Mouse (Mus musculus): Measurements from ENCODE around the gene Pacsin1.
"Not testable (repeated sequence)": the region's sequence is repeated elsewhere in the genome, so short reads cannot be mapped to it uniquely, and the experiment has no call there.

Gene Pacsin1

DNA sequence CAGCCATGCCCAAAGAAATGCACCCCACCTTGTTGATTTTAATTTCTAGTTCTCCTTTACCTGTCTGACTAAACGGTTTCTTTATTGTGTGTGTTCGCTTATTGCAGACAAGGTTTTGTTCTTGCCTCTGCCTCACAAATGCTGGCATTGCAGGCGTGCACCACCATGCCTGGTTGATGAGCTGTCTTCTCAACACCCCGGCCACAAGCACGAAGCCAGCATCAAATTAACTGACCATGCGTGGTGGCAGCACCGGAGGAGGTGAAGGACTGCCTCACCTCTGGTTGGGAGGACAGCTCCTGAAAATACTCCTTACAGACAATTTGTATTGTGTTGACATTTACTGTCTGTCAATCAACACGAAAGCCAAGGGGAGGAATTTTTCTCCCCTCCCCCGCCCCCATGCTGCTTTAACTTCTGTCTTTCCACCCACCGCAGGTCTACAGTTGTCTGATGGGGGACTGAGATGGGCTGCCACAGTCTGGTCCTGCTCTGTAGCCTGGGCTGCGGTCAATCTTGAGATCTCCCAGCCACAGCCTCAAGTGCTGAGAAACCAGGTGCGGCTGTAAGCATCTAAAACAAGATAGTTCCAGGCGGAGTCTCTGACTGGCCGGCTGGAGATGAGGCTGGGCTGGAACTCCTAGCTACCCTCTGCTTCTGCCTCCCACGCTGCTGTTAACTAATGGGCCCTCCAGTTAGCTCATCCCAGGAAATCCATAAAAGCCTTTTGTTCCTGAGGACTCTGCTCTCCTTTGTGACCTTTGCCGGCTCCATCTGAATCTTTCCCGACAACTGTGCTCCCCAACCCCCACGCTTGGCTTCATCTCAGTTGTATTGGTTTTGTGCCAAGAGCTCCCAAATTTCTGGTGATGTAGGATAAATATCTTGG, 18.9 kb upstream of the Pacsin1 start, which contains the start of gene Rps10:
TSS of gene Rps10 (minus strand) at position 538 of the 889 bp plus-strand sequence.
- DNase-seq (ENCODE audit: low spot score in 2 of 2) = peak in 1 of 2 experiments; percentile 28

DNA sequence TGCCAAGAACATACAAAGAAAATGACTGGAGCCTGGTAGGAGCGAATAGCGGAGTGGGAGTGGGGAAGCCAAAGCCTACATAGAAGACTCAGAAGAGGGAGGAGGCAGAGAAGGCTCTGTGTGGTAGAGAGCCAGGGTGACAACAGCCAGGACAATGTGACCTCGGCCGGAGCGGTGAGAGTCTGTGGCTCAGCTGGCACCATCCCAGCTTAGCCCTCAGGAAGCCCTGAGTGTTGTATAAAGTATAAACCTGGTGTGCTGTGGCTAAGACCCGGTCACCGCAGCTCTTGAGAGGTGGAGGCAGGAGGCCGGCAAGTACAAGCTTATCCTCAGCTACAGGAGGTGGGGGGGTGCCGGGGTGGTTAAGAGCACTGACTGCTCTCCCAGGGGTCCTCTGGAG, 18.0 kb upstream of the Pacsin1 start:
- DNase-seq (ENCODE audit: low spot score in 2 of 2) = no peak

DNA sequence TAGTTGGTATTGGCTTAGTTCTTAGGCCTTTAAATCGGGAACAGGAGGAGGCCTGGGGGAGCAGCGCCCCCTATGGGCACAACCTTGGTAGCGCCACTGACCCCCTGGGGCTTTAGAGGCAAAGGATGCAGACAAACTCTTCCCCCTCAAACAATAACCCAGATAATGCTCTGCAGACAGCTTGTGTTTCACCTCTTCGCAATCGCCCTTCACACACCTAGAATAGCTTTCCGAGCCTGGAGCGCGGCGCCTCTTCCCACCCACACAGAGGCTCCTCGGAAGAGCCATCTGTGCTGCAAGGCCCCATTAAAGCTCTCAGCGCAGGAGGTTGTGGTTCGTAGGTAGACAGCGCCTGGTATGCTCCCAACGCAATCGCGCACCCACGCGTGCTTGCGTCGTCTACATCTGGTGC, 16.4 kb upstream of the Pacsin1 start:
- DNase-seq (ENCODE audit: low spot score in 2 of 2) = no peak

DNA sequence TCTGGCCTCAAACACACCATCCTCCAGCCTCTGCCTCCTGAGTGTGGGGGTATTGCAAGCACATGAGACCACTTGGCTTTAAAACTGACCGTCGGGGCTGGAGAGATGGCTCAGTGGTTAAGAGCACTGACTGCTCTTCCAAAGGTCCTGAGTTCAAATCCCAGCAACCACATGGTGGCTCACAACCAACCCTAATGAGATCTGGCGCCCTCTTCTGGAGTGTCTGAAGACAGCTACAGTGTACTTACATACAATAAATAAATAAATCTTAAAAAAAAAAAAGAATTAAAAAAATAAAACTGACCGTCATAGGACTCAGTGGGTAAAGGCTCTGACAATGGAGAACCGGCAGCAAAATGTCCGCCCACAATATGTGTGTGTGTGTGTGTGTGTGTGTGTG, 15.5 kb upstream of the Pacsin1 start:
- DNase-seq (ENCODE audit: low spot score in 2 of 2) = not testable (repeated sequence)

DNA sequence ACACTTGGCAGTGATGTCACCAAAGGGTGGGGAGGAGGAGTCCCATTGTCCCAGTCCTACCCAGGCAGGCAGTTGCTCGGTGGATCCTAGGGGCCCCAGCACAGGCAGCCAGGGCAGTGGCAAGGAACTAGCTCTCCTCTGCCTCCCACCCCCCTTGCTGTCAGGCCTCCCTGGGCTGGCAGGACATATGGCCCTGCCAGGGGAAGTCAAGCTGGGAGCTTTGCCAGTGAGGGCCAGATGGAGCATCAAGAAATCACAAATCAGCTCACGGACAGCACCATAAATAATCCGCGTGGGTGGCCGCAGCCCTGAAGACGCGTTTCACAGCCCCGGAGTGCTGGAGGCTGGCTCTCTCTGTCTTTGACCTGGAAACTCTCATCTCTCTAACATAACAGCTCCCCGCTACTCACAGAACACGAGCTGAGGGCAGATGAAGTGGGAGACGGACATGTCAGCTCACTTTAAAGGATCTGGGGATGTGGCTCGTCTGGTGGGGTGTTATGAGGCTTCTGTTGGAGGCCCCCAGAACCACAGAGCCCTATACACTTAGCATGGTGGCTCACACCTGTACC, 12.7 kb upstream of the Pacsin1 start:
- DNase-seq (ENCODE audit: low spot score in 2 of 2) = peak; percentile 53 to 89

DNA sequence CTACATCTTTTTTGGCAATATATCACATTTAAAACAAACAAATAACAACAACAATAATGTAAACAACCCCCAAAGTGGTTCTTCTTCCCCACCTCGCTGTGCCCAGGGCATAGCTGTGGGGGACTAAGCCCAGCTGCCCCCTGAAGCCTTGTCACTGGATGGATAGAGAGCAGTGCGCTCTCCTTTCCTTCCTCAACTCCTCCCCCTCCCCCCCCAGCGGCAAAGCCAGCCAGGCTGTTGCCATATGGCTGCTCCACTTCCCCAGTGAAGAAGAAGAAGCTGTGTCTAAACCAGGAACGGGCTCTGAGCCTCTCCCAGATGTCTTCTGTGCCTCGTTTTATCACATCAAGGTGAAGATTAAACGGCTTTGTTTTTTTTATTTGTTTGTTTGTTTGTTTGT, 12.2 kb upstream of the Pacsin1 start:
- DNase-seq (ENCODE audit: low spot score in 2 of 2) = peak in 1 of 2 experiments; percentile 62

DNA sequence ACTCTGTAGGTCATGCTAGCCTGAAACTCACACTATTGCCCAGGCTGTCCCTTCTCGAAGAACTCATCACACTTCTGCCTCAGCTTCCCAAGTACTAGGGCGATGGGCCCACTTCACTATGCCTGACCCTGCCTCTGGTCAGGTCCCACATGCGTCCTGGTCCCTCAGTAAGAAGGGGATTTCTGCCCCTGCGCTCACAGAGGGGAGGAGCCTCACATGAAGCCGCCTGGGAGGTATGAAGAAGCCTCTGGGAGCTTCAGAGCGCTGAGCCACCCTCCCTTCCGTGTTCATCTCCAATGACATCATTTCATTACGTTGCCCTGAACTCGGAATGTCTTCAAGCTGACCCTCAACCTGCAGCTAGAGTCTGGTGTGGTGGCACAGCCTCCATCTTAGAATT, 11.6 kb upstream of the Pacsin1 start:
- no peak for DNase-seq (ENCODE audit: low spot score in 2 of 2)

DNA sequence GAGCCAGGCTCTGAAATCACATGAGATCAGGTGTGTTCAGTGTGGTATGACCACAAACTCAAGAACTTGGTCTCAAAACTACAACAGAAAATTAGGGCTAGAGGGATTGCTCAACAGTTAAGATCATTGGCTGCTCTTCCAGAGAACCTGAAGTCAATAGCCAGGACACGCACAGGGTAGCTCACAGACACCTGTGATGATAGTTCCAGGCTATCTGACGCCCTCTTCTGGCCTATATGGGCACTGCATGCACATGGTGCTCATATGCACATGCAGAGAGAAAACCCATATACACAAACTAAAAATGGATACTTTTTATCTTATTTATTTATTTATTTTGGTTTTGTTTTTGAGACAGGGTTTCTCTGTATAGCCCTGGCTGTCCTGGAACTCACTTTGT, 10.7 kb upstream of the Pacsin1 start:
- no peak for DNase-seq (ENCODE audit: low spot score in 2 of 2)

DNA sequence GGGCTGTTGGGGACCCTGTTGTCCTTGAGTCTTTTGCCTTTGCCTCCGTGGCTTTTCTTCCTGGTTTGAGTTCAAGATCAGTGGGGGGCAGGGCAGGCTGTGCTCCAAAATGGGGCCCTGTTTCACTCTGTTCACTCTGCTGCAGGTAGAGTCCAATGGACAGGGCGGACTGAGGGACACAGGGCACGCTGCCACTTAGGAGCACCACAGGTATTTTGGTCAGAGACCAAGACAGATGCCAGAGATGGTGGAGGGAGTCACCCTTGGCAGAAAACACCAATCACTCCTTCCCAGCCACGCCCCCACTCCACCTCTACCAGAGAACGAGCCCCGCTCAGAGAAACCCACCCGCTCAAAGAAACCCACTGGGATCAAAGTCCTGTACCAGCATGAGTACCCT, 9.5 kb upstream of the Pacsin1 start:
- DNase-seq (ENCODE audit: low spot score in 2 of 2) = no peak

DNA sequence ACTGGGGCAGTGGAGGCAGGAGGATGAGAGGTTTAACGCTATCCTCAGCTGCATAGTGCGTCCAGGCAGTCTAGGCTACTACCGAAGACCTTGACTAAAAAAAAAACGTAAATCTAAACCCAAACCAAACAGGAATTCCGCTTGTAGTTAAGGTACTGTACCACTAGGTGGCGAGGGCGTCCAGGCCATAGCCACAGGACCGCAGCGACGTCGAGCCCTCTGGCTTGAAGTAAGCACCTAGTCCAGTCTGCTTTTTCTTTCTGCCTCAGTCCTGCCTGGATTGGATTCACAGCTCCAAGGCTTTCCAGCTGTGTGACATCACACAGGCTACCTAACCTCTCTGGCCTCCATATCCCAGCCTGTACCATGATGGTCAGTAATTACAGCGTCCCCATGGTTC, 5.1 kb upstream of the Pacsin1 start:
- no peak for DNase-seq (ENCODE audit: low spot score in 2 of 2)

DNA sequence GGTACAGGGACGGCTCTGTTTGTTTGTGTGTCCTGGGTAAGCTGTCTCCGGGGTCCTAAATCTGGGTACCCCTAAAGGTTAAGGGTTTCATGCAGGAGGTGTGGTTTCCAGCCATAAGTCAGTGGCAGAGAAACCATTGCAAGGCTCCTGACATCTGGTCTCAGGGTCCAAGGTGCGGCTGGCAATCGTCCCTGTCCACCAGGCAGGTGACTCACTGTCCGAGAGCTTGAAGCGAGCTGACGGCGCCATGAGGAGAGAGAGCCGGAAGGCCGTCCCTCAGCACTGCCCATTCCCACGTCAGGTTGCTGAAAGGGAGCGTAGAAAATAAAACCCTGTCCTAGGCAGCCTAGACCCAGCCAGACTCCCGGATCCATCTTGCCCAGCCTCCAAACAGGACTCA, 4.7 kb upstream of the Pacsin1 start:
- DNase-seq (ENCODE audit: low spot score in 2 of 2) = no peak

DNA sequence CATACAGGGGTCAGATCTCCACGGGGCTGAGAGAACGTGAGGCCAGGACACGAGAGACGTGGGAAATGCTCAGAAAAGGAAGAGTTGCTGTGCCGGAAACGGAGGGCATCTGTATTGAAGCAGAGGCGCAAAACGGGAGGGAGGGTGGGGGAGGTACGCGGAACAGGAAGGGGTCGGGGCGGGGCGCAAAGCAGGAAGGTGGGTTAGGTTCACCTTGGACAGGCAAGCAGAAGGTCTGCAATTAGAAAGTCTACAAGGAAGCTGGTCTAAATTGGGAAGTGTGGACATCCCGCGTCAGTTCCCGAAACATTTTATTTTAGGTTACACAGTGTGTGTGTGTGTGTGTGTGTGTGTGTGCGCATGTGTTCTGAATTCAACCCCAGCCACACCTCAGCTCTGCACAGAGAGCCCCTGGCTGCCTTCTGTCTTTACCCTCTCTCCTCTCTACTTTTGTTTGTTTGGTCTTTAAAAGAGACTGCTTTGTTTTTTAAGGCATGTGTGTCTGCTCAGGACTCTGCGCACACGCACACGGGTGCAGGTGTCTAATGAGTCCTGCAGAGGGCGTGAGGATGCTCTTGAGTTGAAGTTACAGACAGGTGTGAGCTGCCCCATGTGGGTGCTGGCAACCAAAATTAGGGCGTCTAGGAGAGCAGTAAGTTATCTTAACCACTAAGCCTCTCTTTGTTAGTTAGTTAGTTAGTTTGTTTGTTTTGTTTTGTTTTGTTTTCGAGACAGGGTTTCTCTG, 3.1 kb upstream of the Pacsin1 start:
- no peak for DNase-seq (ENCODE audit: low spot score in 2 of 2)

DNA sequence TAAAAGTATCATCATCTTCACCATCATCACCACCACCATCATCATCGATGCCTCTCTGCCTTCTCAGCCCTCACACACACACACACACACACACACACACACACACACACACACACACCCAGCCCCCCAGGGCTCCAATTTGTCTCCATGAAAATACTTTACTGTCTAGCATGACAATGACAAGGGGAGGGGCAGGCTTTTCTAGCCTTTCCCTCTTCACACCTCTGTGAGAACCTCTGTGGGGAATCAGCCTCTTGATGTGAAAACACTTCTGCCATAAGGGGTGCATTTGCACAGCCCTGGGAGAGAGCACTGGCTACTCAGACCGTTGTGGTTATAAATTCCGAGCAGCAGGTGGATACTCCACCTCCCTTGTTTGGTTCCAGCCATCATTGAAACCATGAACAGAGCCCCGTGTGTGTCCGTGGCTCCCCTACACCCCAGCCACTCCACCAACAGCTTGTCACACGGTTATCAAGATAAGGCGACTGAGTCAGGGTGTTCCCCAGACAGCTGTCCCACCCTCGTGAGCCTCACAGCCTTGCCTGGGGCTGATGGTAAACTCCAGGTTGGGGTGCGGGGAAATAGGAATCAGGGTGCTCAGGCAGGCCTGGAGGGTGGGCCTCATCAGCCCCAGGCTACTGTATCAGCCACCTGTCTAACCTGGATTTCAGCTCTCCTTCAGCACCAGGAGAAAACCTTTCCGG, 1.9 kb upstream of the Pacsin1 start:
- DNase-seq (ENCODE audit: low spot score in 2 of 2) = no peak

DNA sequence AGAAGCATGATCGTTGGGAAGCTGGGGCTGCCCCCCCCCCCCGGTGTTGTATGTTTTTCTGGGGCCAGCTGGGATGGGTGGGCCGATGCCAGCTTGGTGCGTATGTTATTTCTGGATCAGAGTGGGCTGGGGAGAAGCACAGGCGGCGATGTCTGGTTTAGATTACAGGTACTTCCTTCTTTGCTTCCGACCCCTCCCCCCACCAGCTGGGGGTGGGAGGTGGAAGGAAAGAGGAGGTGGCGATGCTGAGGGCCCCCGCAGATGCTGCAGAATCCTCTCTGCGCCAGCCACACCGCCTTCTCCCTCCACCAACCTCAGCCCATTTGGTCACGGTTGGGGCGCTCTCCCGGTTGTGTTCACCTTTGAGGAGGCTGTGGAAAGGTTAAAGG, 696 bp downstream of the Pacsin1 start:
- DNase-seq (ENCODE audit: low spot score in 2 of 2) = no peak

DNA sequence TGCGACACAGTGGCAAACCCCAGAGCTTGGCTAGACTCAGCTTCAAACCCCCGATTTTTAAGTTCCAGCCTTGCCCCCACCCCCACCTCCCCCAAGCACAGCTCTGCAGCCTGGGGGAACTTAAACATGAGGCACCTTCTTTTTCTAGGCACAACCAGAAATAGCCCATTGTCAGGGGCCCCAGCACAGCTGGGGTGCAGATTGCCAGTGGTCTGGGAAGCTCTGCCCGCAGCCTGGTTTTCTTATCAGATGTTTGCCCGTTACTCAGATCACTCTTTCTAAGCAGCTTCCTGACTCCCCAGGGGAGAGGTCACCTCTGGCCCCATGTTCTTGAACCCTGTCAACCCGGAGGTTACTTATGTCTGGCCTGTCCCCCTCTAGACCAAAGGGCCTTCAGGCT, 1.1 kb downstream of the Pacsin1 start:
- DNase-seq (ENCODE audit: low spot score in 2 of 2) = no peak

DNA sequence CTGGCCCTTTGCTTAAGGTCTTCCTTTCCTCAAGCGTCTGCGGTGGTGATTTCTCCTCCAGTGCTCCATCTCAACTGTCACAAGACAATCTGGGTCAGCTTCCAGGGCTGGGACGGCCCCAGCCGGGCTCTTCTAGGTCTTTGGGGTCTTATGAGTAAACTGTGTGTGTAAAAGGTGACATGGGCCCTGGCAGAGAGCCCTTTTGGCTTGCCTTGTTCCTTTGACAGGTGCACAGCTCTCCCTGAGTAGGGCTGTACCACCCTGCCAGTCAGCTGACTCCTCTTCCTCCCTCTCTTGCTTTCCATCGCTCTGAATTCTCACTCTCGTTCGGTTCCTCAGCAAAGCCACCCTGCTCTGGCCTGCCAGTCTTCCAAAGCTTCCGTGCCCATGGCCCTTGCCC, 1.8 kb downstream of the Pacsin1 start:
- DNase-seq (ENCODE audit: low spot score in 2 of 2) = no peak

DNA sequence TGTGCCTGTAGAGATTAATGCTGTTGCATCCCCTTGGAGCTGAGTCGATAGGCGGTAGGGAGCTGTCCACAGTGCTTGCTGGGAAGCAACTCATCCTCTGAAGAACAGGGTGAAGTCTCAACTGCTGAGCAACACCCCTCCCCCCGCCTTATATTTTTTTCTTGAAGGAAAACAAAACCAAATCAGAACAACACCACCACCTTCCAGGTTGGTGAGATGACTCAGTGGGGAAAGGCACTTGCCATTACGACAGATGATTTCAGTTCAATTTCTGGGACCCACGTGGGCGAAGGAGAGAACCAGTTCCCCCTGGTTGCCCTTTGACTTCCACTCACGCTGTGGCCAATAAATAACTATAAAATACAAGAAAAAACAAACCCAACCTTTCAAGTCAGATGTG, 3.5 kb downstream of the Pacsin1 start:
- no peak for DNase-seq (ENCODE audit: low spot score in 2 of 2)

DNA sequence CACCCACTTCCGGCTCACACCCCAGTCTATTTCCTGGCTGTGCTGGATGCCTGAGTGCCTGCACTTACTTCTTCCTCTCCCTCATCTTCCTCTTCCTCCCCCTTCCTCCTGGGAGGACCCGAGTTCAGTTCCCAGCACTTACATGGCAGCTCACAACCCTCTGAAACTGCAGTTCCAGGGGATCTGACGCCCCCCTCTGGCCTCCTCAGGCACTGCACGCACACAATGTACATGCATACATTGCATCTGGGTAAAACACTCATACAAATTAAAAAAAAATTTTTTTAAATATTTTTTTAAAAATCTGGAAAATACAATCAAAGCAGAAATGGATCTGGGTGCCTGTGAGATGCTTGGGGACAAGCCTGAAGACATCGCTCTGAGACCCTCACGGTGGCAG, 16.4 kb downstream of the Pacsin1 start:
- no peak for DNase-seq (ENCODE audit: low spot score in 2 of 2)

DNA sequence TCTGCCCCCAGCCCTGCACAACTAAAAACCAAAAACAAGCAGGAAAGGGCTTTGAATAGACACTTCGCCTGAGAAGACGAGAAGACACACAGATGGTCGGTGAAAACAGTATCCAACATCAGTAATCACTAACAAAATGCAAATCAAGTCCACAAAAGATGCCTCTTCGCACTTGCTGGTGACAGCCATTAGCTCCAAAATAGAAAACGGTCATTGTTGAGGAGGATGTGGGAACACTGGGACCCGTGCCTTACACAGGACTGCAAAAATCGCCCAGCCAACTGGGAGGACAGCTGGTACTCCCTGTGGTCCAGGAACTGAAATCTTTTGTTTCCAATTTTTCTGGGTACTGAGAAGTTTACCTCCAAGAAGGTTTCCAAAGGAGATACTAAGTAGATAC, 18.6 kb downstream of the Pacsin1 start:
- DNase-seq (ENCODE audit: low spot score in 2 of 2) = no peak

DNA sequence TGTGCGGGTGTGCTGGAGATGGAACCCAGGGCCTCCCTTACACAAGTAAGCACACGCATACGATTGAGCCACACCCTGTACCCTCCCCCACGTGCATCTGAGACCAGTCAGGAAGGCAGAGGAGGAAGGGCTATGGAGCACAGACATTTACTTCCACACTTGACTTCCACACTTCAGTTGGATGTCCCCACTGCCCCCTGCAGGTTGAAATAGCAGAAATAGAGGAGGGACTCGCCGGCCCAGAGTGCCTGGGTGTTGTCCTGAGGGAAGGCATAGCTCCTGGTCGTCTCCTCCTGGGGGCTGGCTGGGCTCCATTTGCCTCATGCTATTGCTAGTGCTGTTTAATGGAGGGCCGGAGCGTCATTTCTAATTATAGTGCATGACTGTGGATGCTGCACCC, 20.1 kb downstream of the Pacsin1 start:
- DNase-seq (ENCODE audit: low spot score in 2 of 2) = no peak

DNA sequence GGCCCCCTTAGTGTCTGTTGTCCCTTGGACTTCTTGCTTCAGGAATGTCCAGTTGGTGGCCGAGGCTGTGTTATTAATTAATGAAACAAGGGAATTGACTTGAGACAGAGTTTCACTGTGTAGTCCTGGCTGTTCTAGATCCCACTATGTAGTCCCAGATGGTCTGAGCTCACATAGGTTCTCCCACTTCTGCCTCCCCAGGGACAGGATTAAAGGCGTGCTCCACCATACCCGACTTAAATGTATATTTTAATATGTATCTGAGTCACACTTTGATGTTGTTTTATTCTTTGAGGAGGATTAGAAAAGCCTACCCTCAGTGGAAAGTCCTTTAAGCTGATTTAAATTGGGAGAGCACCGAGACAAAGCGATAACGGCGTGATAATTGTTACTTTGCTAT, 21.0 kb downstream of the Pacsin1 start:
- no peak for DNase-seq (ENCODE audit: low spot score in 2 of 2)

DNA sequence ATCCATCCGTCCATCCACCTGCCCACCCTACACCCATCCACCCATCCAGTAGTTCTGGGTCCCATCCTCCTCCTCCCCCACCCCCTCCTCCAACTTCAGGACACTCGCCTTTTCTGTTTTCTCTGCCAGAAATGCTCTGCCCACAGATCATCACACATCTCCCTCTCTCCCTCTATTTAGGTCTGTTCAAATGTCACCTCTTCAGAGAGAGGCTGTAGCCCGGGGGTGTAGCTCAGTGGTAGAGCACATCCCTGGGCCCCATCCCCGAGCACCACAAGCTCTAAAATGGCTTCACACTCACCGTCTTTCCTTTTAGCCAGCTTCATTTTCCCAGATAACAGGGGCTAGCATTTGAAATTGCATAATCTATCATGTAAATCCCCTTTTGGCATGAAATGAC, 22.4 kb downstream of the Pacsin1 start:
- no peak for DNase-seq (ENCODE audit: low spot score in 2 of 2)
